Mouse (Mus musculus) right cerebral cortex, postnatal 10 days (tissue): Measurements from ENCODE around the gene Ece2.
A peak's percentile ranks its signal among the peaks of the same experiment; 100 is the strongest.
"Not testable (repeated sequence)": the region's sequence is repeated elsewhere in the genome, so short reads cannot be mapped to it uniquely, and the experiment has no call there.

Experiments used
- DNase-seq, 2 experiments: peaks; one replicate each; pipeline ENCODE4 v3.0.0; 2021; ENCODE audit warnings: low spot score in 2 of 2

Ece2 gene

GRCm38 (mm10) chr16:20621991-20622685 lies 7.5 kb upstream of the Ece2 start:
- peak; percentile 81 to 85 for DNase-seq

GRCm38 (mm10) chr16:20623211-20623610 lies 6.4 kb upstream of the Ece2 start:
- DNase-seq, result no peak

GRCm38 (mm10) chr16:20628871-20629391 lies 697 bp upstream of the Ece2 start:
- DNase-seq, result peak; percentile 60 to 82

GRCm38 (mm10) chr16:20637410-20637809 lies 7.8 kb downstream of the Ece2 start:
- no peak for DNase-seq

- peak; percentile 90 to 91 for DNase-seq
Observed at GRCm38 (mm10) chr16:20638367-20638766, 8.7 kb downstream of the Ece2 start.

GRCm38 (mm10) chr16:20642161-20642560 lies 12.5 kb downstream of the Ece2 start:
- peak; percentile 86 to 91 for DNase-seq

- DNase-seq, result no peak
Observed at GRCm38 (mm10) chr16:20643911-20644310, 14.3 kb downstream of the Ece2 start.

GRCm38 (mm10) chr16:20651076-20651946 lies 21.7 kb downstream of the Ece2 start, which contains the start of gene Psmd2:
Gene Psmd2 (plus strand): TSS chr16:20651652.
- peak; percentile 97 to 98 for DNase-seq

- no peak for DNase-seq
Observed at GRCm38 (mm10) chr16:20651947-20652310, 22.3 kb downstream of the Ece2 start.

GRCm38 (mm10) chr16:20653315-20653714 lies 23.7 kb downstream of the Ece2 start:
- DNase-seq, result no peak

GRCm38 (mm10) chr16:20657661-20658060 lies 28.0 kb downstream of the Ece2 start:
- no peak for DNase-seq

- DNase-seq, result not testable (repeated sequence)
Observed at GRCm38 (mm10) chr16:20668013-20668412, 38.4 kb downstream of the Ece2 start, which contains the start of gene Eif4g1. Gene Eif4g1 (plus strand): TSS chr16:20668313.

- no peak for DNase-seq
Observed at GRCm38 (mm10) chr16:20670291-20670690, 40.7 kb downstream of the Ece2 start.

GRCm38 (mm10) chr16:20671886-20672285 lies 42.3 kb downstream of the Ece2 start:
- DNase-seq, result no peak

- DNase-seq, result peak; percentile 98
Observed at GRCm38 (mm10) chr16:20672500-20672902, 42.9 kb downstream of the Ece2 start.

GRCm38 (mm10) chr16:20672965-20673705 lies 43.5 kb downstream of the Ece2 start:
- DNase-seq, result peak; percentile 61 to 62

- DNase-seq, result no peak
Observed at GRCm38 (mm10) chr16:20673706-20674303, 44.2 kb downstream of the Ece2 start.

GRCm38 (mm10) chr16:20675213-20675612 lies 45.6 kb downstream of the Ece2 start:
- no peak for DNase-seq

GRCm38 (mm10) chr16:20676702-20677101 lies 47.1 kb downstream of the Ece2 start:
- DNase-seq, result no peak

GRCm38 (mm10) chr16:20677380-20677779 lies 47.8 kb downstream of the Ece2 start:
- DNase-seq, result no peak

- DNase-seq, result peak; percentile 70 to 74
Observed at GRCm38 (mm10) chr16:20677974-20678675, 48.5 kb downstream of the Ece2 start.
